ENCODE assay signal across 10 mouse cellular contexts in genomic region chr17:80167851-80168251, GRCm38 (mm10). TPM values are rescaled to one million over a fixed set of nuclear protein-coding genes. Genes with fewer than 3 reads are reported as not detected.
DNase-seq lines count a peak whose midpoint lies in the region; TF ChIP-seq lines count a peak whose summit lies in the region.
"Had no signal": no experiment of that assay in that cellular context is flagged by ENCODE, and none has a peak within 500 bp of the region (broad histone marks: within the 10 kb centered on the region; RNA-seq: fewer than 3 reads in every experiment).

No protein-coding gene starts in this region.

- H3K4me3 ChIP-seq in gastrocnemius, adult 2 months, result peak overlapping the region; percentile 51
- H3K4me3 ChIP-seq in thymus, adult 2 months (ENCODE audit: control insufficient read depth, insufficient read depth, low read length), result no peak overlapping the region

- intact Hi-C loops in gastrocnemius, adult 2 months (cut with DNase I), result loop anchor here (5.0 kb wide), 1 partner anchor 106 kb away; the partner anchor contains the start of gene Hnrnpll
- intact Hi-C loops in gastrocnemius, postnatal 14 days (cut with DNase I; ENCODE audit: low total_unique reads), result no loop called here

- no peak for TF ChIP-seq CTCF in gastrocnemius, adult 2 months (IDR thresholded peaks at IDR 0.05)
- TF ChIP-seq CTCF in thymus, adult 2 months (IDR thresholded peaks at IDR 0.05; ENCODE audit: borderline replicate concordance, control insufficient read depth, extremely low read depth, insufficient read depth, low read length, poor library complexity), result no peak

- H3K27me3 ChIP-seq in thymus, adult 2 months (ENCODE audit: control insufficient read depth, insufficient read depth, low read length), result no peaks in the 10 kb centered on the region
- H3K27me3 ChIP-seq: Patski had no signal

- no peak for TF ChIP-seq POLR2A in thymus, adult 2 months (IDR thresholded peaks at IDR 0.05; ENCODE audit: control insufficient read depth, extremely low read depth, insufficient read depth, low read length, poor library complexity)

- peak; percentile 31 for DNase-seq in gastrocnemius, adult 2 months
- no peak for DNase-seq in gastrocnemius, postnatal 14 days
- peak; percentile 73 for DNase-seq in Muller cell, postnatal 12 days (ENCODE audit: inconsistent ontology term)
- DNase-seq in heart, adult 8-10 months (ENCODE audit: low spot score), result peak; percentile 32
- peak; percentile 49 for DNase-seq in kidney, postnatal 14 days
- peak; percentile 32 to 55 for DNase-seq in right cerebral cortex, postnatal 36 days (ENCODE audit: low spot score in 2 of 2)
- no peak for DNase-seq in thymus, adult 2 months
- DNase-seq in thymus, postnatal 36 days, result no peak

- no peaks in the 10 kb centered on the region for H3K36me3 ChIP-seq in thymus, adult 2 months (ENCODE audit: control insufficient read depth, insufficient read depth, low read length)

- H3K4me1 ChIP-seq in thymus, adult 2 months (replicated peaks; ENCODE audit: control insufficient read depth, insufficient read depth, low read length), result peaks cover 8% of the 10 kb centered on the region

- 89% methylated on average over 7 of the region's 7 CpGs for WGBS in thymus, adult 2 months

- peak overlapping the region; percentile 44; the same call in 1 of the 2 replicates for H3K27ac ChIP-seq in gastrocnemius, adult 2 months
- H3K27ac ChIP-seq in thymus, adult 2 months (ENCODE audit: control insufficient read depth, insufficient read depth, low read length), result no peak overlapping the region

RNA-seq across cellular contexts. Expression of gene Srsf7, which starts 39.3 kb away (rescaled TPM):
- total RNA-seq in gastrocnemius, adult 2 months (2021), result 10 to 100 TPM; 29.3 to 32.9 TPM
- total RNA-seq in gastrocnemius, postnatal 14 days (2021), result 10 to 100 TPM; 25.3 to 34.0 TPM
- total RNA-seq in heart, adult 8-10 months (2022), result 10 to 100 TPM; 39.2 to 44.4 (median 41.9) TPM
- polyA plus RNA-seq in thymus, adult 2 months (2012; rRNA removed), result 131 and 148 TPM in 2 replicates

RNA-seq across cellular contexts. Expression of gene Ttc39d, which starts 39.4 kb away (rescaled TPM):
- not detected for total RNA-seq in gastrocnemius, adult 2 months (2021)
- total RNA-seq in gastrocnemius, postnatal 14 days (2021), result under 1 TPM in 1 of 2 experiments, not detected in 1; 0.16 TPM
- under 1 TPM in 1 of 4 experiments, not detected in 3; 0.11 TPM for total RNA-seq in heart, adult 8-10 months (2022)
- not detected in 2 replicates for polyA plus RNA-seq in thymus, adult 2 months (2012; rRNA removed)
- total RNA-seq: neutrophil, adult 5-6 weeks had no signal

RNA-seq across cellular contexts. Expression of gene Galm, which starts 40.6 kb away (rescaled TPM):
- 1 to 10 TPM; 2.3 to 2.6 TPM for total RNA-seq in gastrocnemius, adult 2 months (2021)
- 1 to 10 TPM; 1.7 to 2.4 TPM for total RNA-seq in gastrocnemius, postnatal 14 days (2021)
- 10 to 100 TPM; 17.8 to 21.2 (median 19.7) TPM for total RNA-seq in heart, adult 8-10 months (2022)
- 8.7 and 9.3 TPM in 2 replicates for polyA plus RNA-seq in thymus, adult 2 months (2012; rRNA removed)

RNA-seq across cellular contexts. Expression of gene Gemin6, which starts 56.4 kb away (rescaled TPM):
- 1 to 10 TPM; 6.0 to 7.4 TPM for total RNA-seq in gastrocnemius, adult 2 months (2021)
- total RNA-seq in gastrocnemius, postnatal 14 days (2021), result 1 to 10 TPM; 5.3 to 5.5 TPM
- 1 to 10 TPM; 3.9 to 4.6 (median 4.4) TPM for total RNA-seq in heart, adult 8-10 months (2022)
- 3.4 and 4.6 TPM in 2 replicates for polyA plus RNA-seq in thymus, adult 2 months (2012; rRNA removed)

Comparison
In these comparisons a context has a peak if more than half of its experiments do, and no peak if none do; other contexts are left out.
1. DNase-seq: peak in gastrocnemius, adult 2 months (single experiment), Muller cell, postnatal 12 days (single experiment), heart, adult 8-10 months (single experiment), kidney, postnatal 14 days (single experiment) and right cerebral cortex, postnatal 36 days (2 of 2); none in gastrocnemius, postnatal 14 days (single experiment), thymus, adult 2 months (single experiment) and thymus, postnatal 36 days (0 of 2).
2. RNA of gene Galm, which starts 40.6 kb away (total RNA-seq): 17.8 to 21.2 TPM in heart, adult 8-10 months; 2.3 to 2.6 TPM in gastrocnemius, adult 2 months and 1.7 to 2.4 TPM in gastrocnemius, postnatal 14 days; every median in the first group is over 4 times any median in the second.